Mouse (Mus musculus): ENCODE measurements at regions not wholly inside any gene's neighbourhood (a gene's known extent, or its start where the extent isn't known, plus 50 kb on each side); places are given as distances from the start of the nearest gene placed in this dataset.

- TF ChIP-seq CTCF (IDR thresholded peaks at IDR 0.05; ENCODE audit: control insufficient read depth, insufficient read depth, insufficient read length) (no peak), MYOG (IDR thresholded peaks at IDR 0.05; ENCODE audit: control insufficient read depth, extremely low read depth, insufficient read length) (no peak), USF1 (IDR thresholded peaks at IDR 0.05; ENCODE audit: low read depth) (no peak), CEBPB (IDR thresholded peaks at IDR 0.05; ENCODE audit: low read depth) (no peak)
These were observed 54.6 kb upstream of the Mfge8 start for GRCm38 (mm10) chr7:79203481-79203880.
